Mouse (Mus musculus): ENCODE data around the gene Catip.
A peak's percentile ranks its signal among the peaks of the same experiment; 100 is the strongest.

Catip gene

GRCm38 (mm10) chr1:74344163-74344916, 17.6 kb upstream of the Catip start:
- DNase-seq, result no peak

DNA sequence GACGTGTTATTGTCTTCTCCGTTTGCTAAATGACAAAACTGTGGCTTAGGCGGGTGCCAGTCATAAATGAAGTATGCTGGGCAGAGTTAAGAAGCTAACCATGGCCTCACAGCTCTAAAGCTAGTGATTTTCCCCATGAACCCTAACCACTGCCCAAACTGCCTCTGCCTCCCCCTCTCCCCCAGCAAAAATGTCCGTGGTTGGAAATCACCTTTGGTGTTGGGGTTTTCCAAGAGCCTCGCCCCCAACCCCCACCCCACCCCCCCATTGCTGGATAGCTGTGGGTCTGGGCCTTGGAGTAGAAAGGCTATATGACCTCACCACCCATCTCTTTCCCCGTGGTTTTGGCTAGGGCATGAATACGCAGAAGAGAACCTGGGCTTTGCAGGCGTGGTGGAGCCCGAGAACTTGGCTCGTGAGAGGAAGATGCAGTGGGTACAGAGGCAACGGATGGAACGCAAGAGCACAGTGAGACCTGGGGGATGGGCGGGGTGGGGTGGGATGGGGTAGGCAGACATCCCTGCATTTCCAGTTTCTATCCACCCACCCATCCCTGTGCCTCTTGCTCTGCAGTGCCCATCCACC, 10.6 kb upstream of the Catip start:
- DNase-seq, result no peak

- DNase-seq, result no peak
Measured at GRCm38 (mm10) chr1:74352532-74353096, 9.3 kb upstream of the Catip start.

- no peak for DNase-seq
Measured at GRCm38 (mm10) chr1:74353453-74354229, 8.3 kb upstream of the Catip start.

DNA sequence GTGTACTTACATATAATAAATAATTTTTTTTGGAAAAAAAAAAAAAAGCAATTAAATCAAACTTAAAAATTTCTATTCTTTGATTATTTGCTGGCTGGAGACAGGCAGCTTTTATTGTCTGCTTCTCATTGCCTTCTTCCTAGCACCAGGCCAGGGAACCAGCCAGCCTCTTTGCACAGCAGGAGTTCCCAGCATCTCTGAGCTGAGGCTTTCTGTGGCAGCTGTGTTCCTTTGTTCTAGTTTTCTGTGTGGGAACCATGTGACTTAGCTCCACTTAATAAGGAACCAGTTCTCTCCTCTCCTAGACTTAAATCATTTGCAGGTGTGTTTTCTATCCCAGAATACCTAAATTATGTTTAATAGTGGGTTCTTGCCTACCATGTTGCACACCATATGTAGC, 4.4 kb upstream of the Catip start:
- DNase-seq, result no peak

- no peak for DNase-seq
Measured at GRCm38 (mm10) chr1:74359952-74360517, 1.9 kb upstream of the Catip start.

GRCm38 (mm10) chr1:74362325-74363229, 669 bp downstream of the Catip start:
- DNase-seq, result peak; percentile 21

- no peak for DNase-seq
Measured at GRCm38 (mm10) chr1:74363437-74363836, 1.5 kb downstream of the Catip start.

- DNase-seq, result no peak
Measured at GRCm38 (mm10) chr1:74364270-74364669, 2.4 kb downstream of the Catip start.

GRCm38 (mm10) chr1:74367886-74368645, 6.2 kb downstream of the Catip start:
- peak; percentile 35 for DNase-seq

GRCm38 (mm10) chr1:74370040-74370439, 8.1 kb downstream of the Catip start:
- DNase-seq, result no peak

DNA sequence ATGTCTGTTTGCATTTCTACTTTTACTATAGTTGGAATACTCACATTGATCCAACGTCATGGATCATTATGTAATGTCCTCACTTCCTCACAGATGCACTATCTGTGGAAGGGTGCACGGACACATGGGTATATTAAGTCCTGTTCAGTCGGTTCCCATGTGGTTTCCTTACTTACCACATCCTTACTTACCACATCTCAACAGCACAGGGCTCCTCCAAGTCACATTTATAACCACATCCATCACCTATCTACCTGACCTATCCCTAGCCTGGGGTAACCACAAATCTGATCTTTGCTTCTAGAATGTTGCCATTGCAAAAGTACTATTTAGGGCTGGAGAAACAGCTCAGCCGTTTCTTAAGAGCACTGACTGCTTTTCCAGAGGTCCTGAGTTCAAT, 11.5 kb downstream of the Catip start:
- no peak for DNase-seq

GRCm38 (mm10) chr1:74374980-74375379, 13.1 kb downstream of the Catip start, which contains the start of gene Slc11a1:
Gene Slc11a1, plus strand, starts transcription at chr1:74375195.
- DNase-seq, result no peak

- no peak for DNase-seq
Measured at GRCm38 (mm10) chr1:74375561-74375960, 13.7 kb downstream of the Catip start.

- DNase-seq, result no peak
Measured at GRCm38 (mm10) chr1:74376396-74376795, 14.5 kb downstream of the Catip start.

DNA sequence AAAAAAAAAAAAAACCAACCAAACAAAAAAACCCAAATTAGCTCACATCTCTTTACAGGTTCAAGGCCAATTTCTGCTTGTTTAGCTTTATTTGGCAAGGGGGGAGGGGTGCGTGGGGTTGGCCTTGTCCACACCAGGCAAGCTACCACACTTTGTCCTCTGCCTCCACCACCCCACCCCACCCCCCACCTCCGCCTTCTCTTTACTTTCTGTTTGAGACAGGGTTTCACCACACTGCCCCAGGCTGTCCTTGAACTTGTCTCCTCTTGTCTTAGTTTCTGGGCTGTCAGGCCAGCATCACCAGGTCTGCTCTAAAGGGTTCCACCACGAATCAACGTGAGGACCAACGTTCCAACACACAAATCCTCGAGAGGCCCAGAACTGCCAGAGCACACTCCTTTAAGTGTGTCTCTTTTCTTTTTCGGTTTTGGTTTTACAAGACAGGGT, 17.2 kb downstream of the Catip start:
- no peak for DNase-seq

DNA sequence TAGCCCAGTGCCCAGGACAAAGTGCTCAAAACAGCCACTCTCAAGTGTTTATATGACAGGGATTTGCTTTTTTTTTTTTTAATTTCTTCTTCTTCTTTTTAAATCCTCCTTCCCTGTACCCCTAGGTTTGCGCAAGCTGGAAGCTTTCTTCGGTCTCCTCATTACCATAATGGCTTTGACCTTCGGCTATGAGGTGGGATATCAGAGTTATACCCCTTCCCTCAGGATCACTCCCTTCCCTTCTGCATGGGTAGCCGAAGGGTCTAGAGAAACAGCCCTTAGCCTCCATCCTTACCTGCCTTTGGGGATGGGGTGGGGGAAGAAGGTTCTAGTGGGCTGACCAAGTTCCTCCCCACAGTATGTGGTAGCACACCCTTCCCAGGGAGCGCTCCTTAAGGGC, 18.6 kb downstream of the Catip start:
- DNase-seq, result no peak

DNA sequence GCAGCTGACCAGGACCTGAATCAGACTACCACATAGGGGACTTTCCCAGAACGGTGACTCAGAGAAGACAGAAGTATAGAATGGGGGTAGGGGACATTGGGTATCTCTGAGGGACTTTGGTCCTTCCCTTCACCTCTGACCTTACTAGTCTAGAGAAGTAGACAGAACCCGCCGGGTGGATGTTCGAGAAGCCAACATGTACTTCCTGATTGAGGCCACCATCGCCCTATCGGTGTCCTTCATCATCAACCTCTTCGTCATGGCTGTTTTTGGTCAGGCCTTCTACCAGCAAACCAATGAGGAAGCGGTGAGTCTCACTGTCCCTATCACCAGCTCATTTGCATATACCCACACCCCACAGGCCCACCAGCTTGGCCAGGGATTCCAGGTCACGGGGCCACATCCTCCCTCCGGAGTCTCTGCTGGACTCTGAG, 19.7 kb downstream of the Catip start:
- DNase-seq, result no peak

DNA sequence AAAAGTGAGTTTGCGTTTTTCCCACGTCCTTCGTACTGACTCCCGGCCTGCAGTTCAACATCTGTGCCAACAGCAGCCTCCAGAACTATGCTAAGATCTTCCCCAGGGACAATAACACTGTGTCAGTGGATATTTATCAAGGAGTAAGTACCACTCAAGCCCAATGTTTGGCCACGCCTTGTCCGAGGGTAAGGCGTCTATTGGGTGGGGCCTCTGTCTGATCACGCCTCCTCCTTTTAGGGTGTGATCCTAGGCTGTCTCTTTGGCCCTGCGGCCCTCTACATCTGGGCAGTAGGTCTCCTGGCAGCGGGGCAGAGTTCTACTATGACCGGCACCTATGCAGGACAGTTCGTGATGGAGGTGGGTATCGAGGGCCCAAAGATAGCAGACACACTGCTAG, 21.5 kb downstream of the Catip start:
- DNase-seq, result no peak

DNA sequence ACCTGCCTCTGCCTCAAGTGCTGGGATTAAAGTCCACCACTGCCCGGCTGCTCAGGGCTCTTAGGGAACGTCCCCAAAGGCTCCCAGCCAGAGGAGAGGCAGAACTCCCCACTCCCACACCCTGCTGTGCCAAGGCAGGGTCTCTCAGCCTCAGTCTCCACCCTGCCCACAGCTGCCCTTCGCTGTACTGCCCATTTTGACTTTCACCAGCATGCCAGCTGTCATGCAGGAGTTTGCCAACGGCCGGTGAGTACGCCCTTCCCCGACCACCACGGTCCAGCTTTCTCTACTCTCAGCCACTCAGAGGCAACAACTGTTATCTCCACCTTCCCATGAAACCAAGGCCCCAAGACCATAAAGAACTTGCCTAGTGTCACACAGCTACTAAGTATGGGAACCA, 22.6 kb downstream of the Catip start:
- no peak for DNase-seq

- no peak for DNase-seq
Measured at GRCm38 (mm10) chr1:74385064-74385463, 23.2 kb downstream of the Catip start.
